Mouse (Mus musculus): ENCODE measurements at regions not wholly inside any gene's neighbourhood (a gene's known extent, or its start where the extent isn't known, plus 50 kb on each side); places are given as distances from the start of the nearest gene placed in this dataset.

- TF ChIP-seq CTCF (IDR thresholded peaks at IDR 0.05; ENCODE audit: low read depth) (no peak), EP300 (optimal IDR thresholded peaks at IDR 0.05) (no peak)
These were observed 278.5 kb upstream of the Acvr2a start for GRCm38 (mm10) chr2:48535453-48535852.
